Mouse (Mus musculus) kidney, postnatal 10 days (tissue): ENCODE data around the gene Fbxw13.
"Not testable (repeated sequence)": the region's sequence is repeated elsewhere in the genome, so short reads cannot be mapped to it uniquely, and the experiment has no call there.

Experiments used
- DNase-seq: peaks from one replicate; pipeline ENCODE4 v3.0.0; 2021; ENCODE audit warnings: mixed read lengths

The Fbxw13 gene

GRCm38 (mm10) chr9:109195875-109196274, at the start of gene Fbxw13:
Gene Fbxw13, minus strand, starts transcription at chr9:109195975.
- not testable (repeated sequence) for DNase-seq

- no peak for DNase-seq
Observed at GRCm38 (mm10) chr9:109234654-109235053, 38.9 kb upstream of the Fbxw13 start, which contains the start of gene Fbxw20. Gene Fbxw20, minus strand, starts transcription at chr9:109234754.

- DNase-seq = peak; percentile 13
Observed at GRCm38 (mm10) chr9:109218449-109218848, 22.7 kb upstream of the Fbxw13 start.

- DNase-seq = not testable (repeated sequence)
Observed at GRCm38 (mm10) chr9:109201347-109201746, 5.6 kb upstream of the Fbxw13 start.

DNA sequence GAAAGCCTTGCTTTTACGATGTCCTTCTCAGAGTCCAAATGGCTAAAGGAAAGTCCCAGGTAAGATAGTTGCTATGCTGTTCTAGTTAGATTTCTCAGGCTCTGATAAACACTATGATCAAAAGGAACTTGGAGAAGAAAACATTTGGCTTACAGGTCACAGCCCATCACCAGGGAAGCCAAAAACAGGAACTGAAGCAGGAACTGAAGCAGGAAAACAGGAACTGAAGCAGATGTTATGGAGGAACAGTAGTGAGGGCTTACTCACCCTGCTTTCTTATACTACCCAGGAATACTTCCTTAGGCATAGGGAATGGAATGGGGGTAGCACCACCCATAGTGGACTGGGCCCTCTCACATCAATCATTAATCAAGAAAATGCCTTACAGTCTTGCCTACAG, 4.6 kb upstream of the Fbxw13 start:
- DNase-seq = no peak

DNA sequence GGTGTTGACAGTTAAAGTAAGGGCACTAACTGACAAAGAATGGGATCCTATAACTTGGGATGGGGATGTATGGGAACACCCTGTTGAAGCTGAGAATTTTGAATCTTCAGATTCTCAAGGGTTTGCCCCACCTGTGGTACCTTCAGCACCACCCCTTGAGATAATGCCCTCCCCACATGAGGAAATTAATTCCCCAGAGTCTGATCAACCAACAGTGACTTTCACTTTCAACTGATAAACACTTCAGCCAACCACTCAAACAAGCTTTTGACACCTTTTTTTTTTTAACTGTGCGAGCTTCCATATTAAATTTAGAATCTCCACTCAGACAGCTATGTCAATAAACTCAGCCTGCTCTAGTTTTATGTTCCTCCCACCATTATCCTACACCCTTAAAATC, 3.6 kb upstream of the Fbxw13 start:
- DNase-seq = no peak

GRCm38 (mm10) chr9:109177208-109177607, 18.6 kb downstream of the Fbxw13 start:
- DNase-seq = no peak

DNA sequence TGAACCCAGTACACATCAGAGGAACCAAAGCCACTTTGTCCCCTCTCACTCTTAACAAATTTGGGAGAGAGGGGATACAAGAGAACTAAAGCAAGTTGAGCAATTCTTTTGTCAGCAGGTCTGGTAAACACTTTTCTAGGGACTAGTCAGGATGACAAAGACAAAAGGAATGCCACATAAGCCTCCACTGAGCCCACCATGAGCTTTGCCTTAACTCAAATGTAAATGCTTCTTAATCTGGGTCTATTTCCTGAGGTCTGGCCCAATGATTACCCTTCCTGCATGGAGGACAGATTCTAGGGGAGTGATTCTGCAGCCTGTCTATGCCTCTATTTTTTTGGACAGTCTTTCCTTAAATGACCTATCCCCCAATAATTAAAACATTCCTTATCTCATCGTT, 19.5 kb downstream of the Fbxw13 start:
- no peak for DNase-seq

GRCm38 (mm10) chr9:109167316-109167715, 28.5 kb downstream of the Fbxw13 start:
- no peak for DNase-seq

- no peak for DNase-seq
Observed at GRCm38 (mm10) chr9:109161941-109162340, 33.8 kb downstream of the Fbxw13 start, which contains the start of gene Fbxw21. Gene Fbxw21, minus strand, starts transcription at chr9:109162041.

GRCm38 (mm10) chr9:109140414-109140813, 55.4 kb downstream of the Fbxw13 start:
- not testable (repeated sequence) for DNase-seq

- DNase-seq = no peak
Observed at GRCm38 (mm10) chr9:109130076-109130475, 65.7 kb downstream of the Fbxw13 start.
